Mouse (Mus musculus): ENCODE data around the gene Sirt7. TPM values are rescaled to one million over a fixed set of nuclear protein-coding genes. Genes with fewer than 3 reads are reported as not detected.

Gene Sirt7
- polyA plus RNA-seq, 1 experiment from 2014 or later, result 108 TPM

GRCm38 (mm10) chr11:120641255-120641654 is 16.2 kb upstream of the Sirt7 start:
- DNase-seq (ENCODE audit: low spot score), result no peak

- no peak for DNase-seq (ENCODE audit: low spot score)
These were observed 9.8 kb upstream of the Sirt7 start for GRCm38 (mm10) chr11:120634810-120635209.

GRCm38 (mm10) chr11:120633520-120634343 is 8.7 kb upstream of the Sirt7 start, which contains the start of gene Mafg:
TSS of gene Mafg (minus strand) at chr11:120633600.
- DNase-seq (ENCODE audit: low spot score), result peak; percentile 92

GRCm38 (mm10) chr11:120632559-120633519 is 7.8 kb upstream of the Sirt7 start:
- peak; percentile 61 for DNase-seq (ENCODE audit: low spot score)

- DNase-seq (ENCODE audit: low spot score), result no peak
These were observed 6.8 kb upstream of the Sirt7 start for GRCm38 (mm10) chr11:120631726-120632448.

- peak; percentile 61 for DNase-seq (ENCODE audit: low spot score)
These were observed 6.1 kb upstream of the Sirt7 start for GRCm38 (mm10) chr11:120630881-120631725.

GRCm38 (mm10) chr11:120630401-120630871 is 5.4 kb upstream of the Sirt7 start:
- peak; percentile 23 for DNase-seq (ENCODE audit: low spot score)

GRCm38 (mm10) chr11:120629911-120630310 is 4.9 kb upstream of the Sirt7 start:
- DNase-seq (ENCODE audit: low spot score), result peak; percentile 40

- DNase-seq (ENCODE audit: low spot score), result peak; percentile 79
These were observed 4.3 kb upstream of the Sirt7 start for GRCm38 (mm10) chr11:120629341-120629730.

- DNase-seq (ENCODE audit: low spot score), result no peak
These were observed 3.7 kb upstream of the Sirt7 start for GRCm38 (mm10) chr11:120628601-120629340.

- peak; percentile 80 for DNase-seq (ENCODE audit: low spot score)
These were observed 2.6 kb upstream of the Sirt7 start for GRCm38 (mm10) chr11:120627468-120628300.

GRCm38 (mm10) chr11:120626785-120627467 is 1.9 kb upstream of the Sirt7 start:
- no peak for DNase-seq (ENCODE audit: low spot score)

- DNase-seq (ENCODE audit: low spot score), result peak; percentile 88
These were observed 344 bp downstream of the Sirt7 start for GRCm38 (mm10) chr11:120624680-120625111.

- peak; percentile 77 for DNase-seq (ENCODE audit: low spot score)
These were observed 920 bp downstream of the Sirt7 start for GRCm38 (mm10) chr11:120623961-120624679.

GRCm38 (mm10) chr11:120622805-120623204 is 2.2 kb downstream of the Sirt7 start:
- no peak for DNase-seq (ENCODE audit: low spot score)

- DNase-seq (ENCODE audit: low spot score), result no peak
These were observed 4.8 kb downstream of the Sirt7 start for GRCm38 (mm10) chr11:120620195-120620594.
